Comparison of ENCODE assay signal across 11 mouse cellular contexts in genomic region chr12:108000715-108001080, GRCm38 (mm10). TPM values are rescaled to one million over a fixed set of nuclear protein-coding genes. Genes with fewer than 3 reads are reported as not detected.
DNase-seq lines count a peak whose midpoint lies in the region; ATAC-seq and TF ChIP-seq lines count a peak whose summit lies in the region.
"Had no signal": no experiment of that assay in that cellular context is flagged by ENCODE, and none has a peak within 500 bp of the region (broad histone marks: within the 10 kb centered on the region; RNA-seq: fewer than 3 reads in every experiment).

No protein-coding gene starts in this region.

- no peak for ATAC-seq in hindbrain, embryonic 15.5 days (ENCODE audit: low FRiP score, low read depth)
- no peak for ATAC-seq in midbrain, embryonic 14.5 days (ENCODE audit: low FRiP score, low TSS enrichment)
- ATAC-seq: activated CD4-positive, CD25-positive, alpha-beta regulatory T cell, adult 4 months had no signal

- WGBS in thymus, adult 2 months = 11% methylated on average over 2 of the region's 2 CpGs
- WGBS in hindbrain, embryonic 15.5 days = 7% methylated on average over 2 of the region's 2 CpGs
- WGBS in midbrain, embryonic 14.5 days = 18% methylated on average over 2 of the region's 2 CpGs

- peak overlapping the region; percentile 93 for H3K27ac ChIP-seq in thymus, adult 2 months (ENCODE audit: control insufficient read depth, insufficient read depth, low read length)
- peak overlapping the region; percentile 93 for H3K27ac ChIP-seq in hindbrain, embryonic 15.5 days (replicated peaks)
- peak overlapping the region; percentile 98 for H3K27ac ChIP-seq in midbrain, embryonic 14.5 days (replicated peaks; ENCODE audit: low read depth, low read length)
- H3K27ac ChIP-seq: lung, embryonic 15.5 days had no signal

- H3K4me3 ChIP-seq in thymus, adult 2 months (ENCODE audit: control insufficient read depth, insufficient read depth, low read length) = peak overlapping the region; percentile 98
- peak overlapping the region; percentile 86 for H3K4me3 ChIP-seq in hindbrain, embryonic 15.5 days
- H3K4me3 ChIP-seq in midbrain, embryonic 14.5 days (replicated peaks; ENCODE audit: low read depth, low read length) = peak overlapping the region; percentile 89

- peak overlapping the region; percentile 85 for H3K9ac ChIP-seq in hindbrain, embryonic 15.5 days
- peak overlapping the region; percentile 94 for H3K9ac ChIP-seq in midbrain, embryonic 14.5 days (replicated peaks; ENCODE audit: low read length)
- H3K9ac ChIP-seq: lung, embryonic 15.5 days had no signal

- H3K27me3 ChIP-seq in thymus, adult 2 months (ENCODE audit: control insufficient read depth, insufficient read depth, low read length) = no peaks in the 10 kb centered on the region
- H3K27me3 ChIP-seq in hindbrain, embryonic 15.5 days = 0 out of 2 replicates have a peak, but pooled peaks cover 6% of the 10 kb centered on the region
- H3K27me3 ChIP-seq in midbrain, embryonic 14.5 days (ENCODE audit: control insufficient read depth, insufficient read depth, low read length) = peaks cover 12% of the 10 kb centered on the region; the same call in 1 of the 2 replicates

- no peaks in the 10 kb centered on the region for H3K9me3 ChIP-seq in hindbrain, embryonic 15.5 days
- H3K9me3 ChIP-seq in midbrain, embryonic 14.5 days (ENCODE audit: control insufficient read depth, low read length) = no peaks in the 10 kb centered on the region
- H3K9me3 ChIP-seq: lung, embryonic 15.5 days had no signal

- H3K4me1 ChIP-seq in thymus, adult 2 months (replicated peaks; ENCODE audit: control insufficient read depth, insufficient read depth, low read length) = peaks cover 28% of the 10 kb centered on the region
- H3K4me1 ChIP-seq in hindbrain, embryonic 15.5 days (replicated peaks) = peaks cover 43% of the 10 kb centered on the region
- H3K4me1 ChIP-seq in midbrain, embryonic 14.5 days (ENCODE audit: control insufficient read depth, insufficient read depth, low read length) = peaks cover 45% of the 10 kb centered on the region

- peaks cover 9% of the 10 kb centered on the region for H3K36me3 ChIP-seq in thymus, adult 2 months (ENCODE audit: control insufficient read depth, insufficient read depth, low read length)
- no peaks in the 10 kb centered on the region for H3K36me3 ChIP-seq in hindbrain, embryonic 15.5 days
- no peaks in the 10 kb centered on the region for H3K36me3 ChIP-seq in midbrain, embryonic 14.5 days (ENCODE audit: control insufficient read depth, insufficient read depth, low read length)
- H3K36me3 ChIP-seq: lung, embryonic 15.5 days had no signal

- DNase-seq in thymus, adult 2 months = peak; percentile 40
- no peak for DNase-seq in thymus, postnatal 10 days (ENCODE audit: low spot score in 2 of 2)
- DNase-seq in midbrain, embryonic 14.5 days = no peak
- peak; percentile 55 for DNase-seq in thymus, postnatal 4 days
- DNase-seq in spleen, adult 12 weeks (ENCODE audit: low spot score) = no peak
- no peak for DNase-seq in kidney, adult 8-10 months
- no peak for DNase-seq in adrenal gland, adult 8-10 months
- DNase-seq: heart, adult 11 months had no signal

- no peak; the same call in 1 of the 2 replicates for TF ChIP-seq POLR2A in thymus, adult 2 months (IDR thresholded peaks at IDR 0.05; ENCODE audit: control insufficient read depth, extremely low read depth, insufficient read depth, low read length, poor library complexity)

- no peak for TF ChIP-seq CTCF in thymus, adult 2 months (IDR thresholded peaks at IDR 0.05; ENCODE audit: borderline replicate concordance, control insufficient read depth, extremely low read depth, insufficient read depth, low read length, poor library complexity)

- peak overlapping the region; percentile 98 for H3K4me2 ChIP-seq in hindbrain, embryonic 15.5 days
- H3K4me2 ChIP-seq in midbrain, embryonic 14.5 days (ENCODE audit: low read length) = peak overlapping the region; percentile 91

RNA-seq across cellular contexts. Expression of gene Bcl11b, which starts 2.7 kb away (rescaled TPM):
- 346 and 564 TPM in 2 replicates for polyA plus RNA-seq in thymus, adult 2 months (2012; rRNA removed)
- 20.5 and 24.4 TPM in 2 replicates for polyA plus RNA-seq in hindbrain, embryonic 15.5 days (2015; fragmentation: Nextera tagmentation; extraction: Ambion mirVana)
- 38.4 and 43.3 TPM in 2 replicates for polyA plus RNA-seq in midbrain, embryonic 14.5 days (2014; fragmentation: Nextera tagmentation; extraction: Ambion mirVana)
- under 1 TPM; 0.17 to 0.80 (median 0.55) TPM for total RNA-seq in adrenal gland, adult 8-10 months (2022)

Comparison
In these comparisons a context has a peak if more than half of its experiments do, and no peak if none do; other contexts are left out.
1. DNase-seq: peak in thymus, adult 2 months (single experiment) and thymus, postnatal 4 days (single experiment); none in thymus, postnatal 10 days (0 of 2), midbrain, embryonic 14.5 days (single experiment), spleen, adult 12 weeks (single experiment), kidney, adult 8-10 months (0 of 2) and adrenal gland, adult 8-10 months (single experiment).
2. Peak in every context shown above with its lines, with median percentiles within 50 percentile points of each other: H3K27ac ChIP-seq and H3K4me3 ChIP-seq.